Mouse (Mus musculus): ENCODE results near the gene Hdgfl3. TPM values are rescaled to one million over a fixed set of nuclear protein-coding genes. Genes with fewer than 3 reads are reported as not detected.
"Not testable (repeated sequence)": the region's sequence is repeated elsewhere in the genome, so short reads cannot be mapped to it uniquely, and the experiment has no call there.

The Hdgfl3 gene
- total RNA-seq, 2 experiments from 2014 or later, result 3.7 to 4.3 TPM

- intact Hi-C loops (cut with DNase I; ENCODE audit: low total_unique reads); DNase-seq: not testable (repeated sequence)
These were observed 96.5 kb downstream of the Hdgfl3 start for GRCm38 (mm10) chr7:81837771-81838170.

- intact Hi-C loops (cut with DNase I; ENCODE audit: low total_unique reads), result no loop called here
- no peak for DNase-seq
These were observed 98.8 kb downstream of the Hdgfl3 start for GRCm38 (mm10) chr7:81835430-81835829.

GRCm38 (mm10) chr7:81834847-81835246 is 99.4 kb downstream of the Hdgfl3 start:
- intact Hi-C loops (cut with DNase I; ENCODE audit: low total_unique reads), result no loop called here
- no peak for DNase-seq

Other genes starting within 250 kb of the Hdgfl3 start
- 10 to 100 TPM; 25.5 to 34.3 TPM for gene Homer2, start 226.9 kb downstream of the Hdgfl3 start, total RNA-seq (2021)
- gene Ramac, start 171.5 kb downstream of the Hdgfl3 start, total RNA-seq (2021), result 10 to 100 TPM; 21.6 to 22.2 TPM
- 10 to 100 TPM; 16.2 to 22.0 TPM for gene 3110040N11Rik, start 145.0 kb downstream of the Hdgfl3 start, total RNA-seq (2021)
- gene Btbd1, start 105.0 kb downstream of the Hdgfl3 start, total RNA-seq (2021), result 100 to 1,000 TPM; 183 to 206 TPM
- gene Gm10160, start 78.7 kb downstream of the Hdgfl3 start, total RNA-seq (2021), result not detected
- 10 to 100 TPM; 32.9 to 43.5 TPM for gene Tm6sf1, start 75.5 kb downstream of the Hdgfl3 start, total RNA-seq (2021)
- gene Bnc1, start 57.8 kb upstream of the Hdgfl3 start, total RNA-seq (2021), result not detected
- 1 to 10 TPM in 1 of 2 experiments, under 1 TPM in 1; 0.89 to 1.9 TPM for gene Sh3gl3, start 239.4 kb upstream of the Hdgfl3 start, total RNA-seq (2021)